Mouse (Mus musculus): ENCODE data around the gene Agfg1. TPM values are rescaled to one million over a fixed set of nuclear protein-coding genes. Genes with fewer than 3 reads are reported as not detected.
"Not testable (repeated sequence)": the region's sequence is repeated elsewhere in the genome, so short reads cannot be mapped to it uniquely, and the experiment has no call there.

Gene Agfg1
- polyA plus RNA-seq, 1 experiment from 2014 or later = 27.9 TPM

DNA sequence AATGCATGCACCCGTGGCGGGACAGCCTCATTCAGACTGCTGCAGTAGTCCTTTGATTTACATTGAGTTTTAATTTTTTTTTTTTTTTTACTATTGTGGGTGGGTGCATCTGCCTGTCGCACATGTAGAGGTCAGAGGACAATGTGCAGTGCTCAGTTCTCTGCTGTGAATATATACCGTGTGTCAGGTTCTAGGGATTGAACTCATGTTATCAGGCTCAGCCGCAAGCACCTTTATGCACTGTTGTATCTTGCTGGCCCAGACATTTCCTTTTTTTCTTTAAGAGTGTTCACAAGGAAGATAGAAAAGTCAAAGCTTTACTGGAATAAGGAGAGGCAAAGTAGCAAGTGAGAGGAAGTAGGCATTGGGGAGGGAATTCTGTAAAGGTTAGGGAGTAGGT, 16.4 kb downstream of the Agfg1 start:
- H3K4me3 ChIP-seq (replicated peaks) = no peak overlapping the region
- no peak overlapping the region for H3K4me2 ChIP-seq
- H3K9me3 ChIP-seq = no peaks in the 10 kb centered on the region
- no peak for ATAC-seq (ENCODE audit: insufficient read depth, low FRiP score, low read depth)
- no peak overlapping the region for H3K27ac ChIP-seq
- H3K27me3 ChIP-seq (replicated peaks) = no peaks in the 10 kb centered on the region
- 0 out of 2 replicates have a peak, but pooled peaks cover 2% of the 10 kb centered on the region for H3K36me3 ChIP-seq
- 78% methylated on average over 5 of the region's 5 CpGs for WGBS
- 0 out of 2 replicates have a peak, but pooled peaks cover 5% of the 10 kb centered on the region for H3K4me1 ChIP-seq
- H3K9ac ChIP-seq = no peak overlapping the region

DNA sequence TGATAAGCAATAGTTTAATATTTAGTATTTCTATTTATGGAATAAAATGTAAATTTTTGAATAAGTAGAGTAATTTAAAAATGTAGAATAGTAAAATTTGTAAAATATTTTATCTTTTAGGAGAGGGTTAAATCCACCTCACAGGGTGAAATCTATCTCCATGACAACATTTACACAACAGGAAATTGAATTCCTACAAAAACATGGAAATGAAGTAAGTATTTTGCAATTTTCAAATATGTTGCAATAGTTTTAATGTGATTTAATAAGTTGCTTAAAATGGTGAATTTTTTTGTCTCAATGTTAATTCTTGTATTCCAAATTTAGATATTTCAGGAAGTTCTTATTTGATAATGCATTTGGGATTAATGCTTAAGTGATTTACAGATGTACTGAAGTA, 19.0 kb downstream of the Agfg1 start:
- Histone ChIP-seq H3K9me3 (no peaks in the 10 kb centered on the region), H3K4me1 (no peaks in the 10 kb centered on the region), H3K4me2 (no peak overlapping the region), H3K9ac (no peak overlapping the region), H3K4me3 (replicated peaks) (no peak overlapping the region), H3K27me3 (replicated peaks) (no peaks in the 10 kb centered on the region), H3K36me3 (peaks cover 12% of the 10 kb centered on the region; the same call in 1 of the 2 replicates), H3K27ac (no peak overlapping the region)
- ATAC-seq (ENCODE audit: insufficient read depth, low FRiP score, low read depth) = no peak

DNA sequence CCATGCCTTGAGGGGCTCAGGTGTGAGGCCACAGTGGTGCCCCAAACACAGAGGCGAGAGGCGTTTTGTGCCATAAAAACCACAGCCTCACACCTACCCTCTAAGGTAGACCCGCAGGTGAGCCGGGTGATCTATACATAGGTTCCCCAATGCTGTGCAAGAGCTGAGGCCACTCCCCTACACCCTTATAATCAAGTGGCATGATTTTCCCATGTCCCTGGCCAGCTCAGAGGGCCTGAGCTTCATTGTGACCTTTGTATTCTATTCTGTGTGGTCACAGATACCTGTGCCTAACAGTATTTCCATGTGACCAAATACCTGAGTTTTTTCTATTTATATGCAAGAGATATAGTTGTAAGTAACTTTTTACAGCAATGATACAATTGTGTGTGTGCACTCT, 21.1 kb downstream of the Agfg1 start:
- Histone ChIP-seq H3K27ac (no peak overlapping the region), H3K4me3 (replicated peaks) (no peak overlapping the region), H3K4me1 (no peaks in the 10 kb centered on the region), H3K9ac (no peak overlapping the region), H3K9me3 (no peaks in the 10 kb centered on the region), H3K4me2 (no peak overlapping the region), H3K27me3 (replicated peaks) (no peaks in the 10 kb centered on the region), H3K36me3 (peaks cover 12% of the 10 kb centered on the region; the same call in 1 of the 2 replicates)
- ATAC-seq (ENCODE audit: insufficient read depth, low FRiP score, low read depth) = no peak; the same call in 1 of the 2 replicates
- WGBS = 89% methylated on average over 4 of the region's 4 CpGs

DNA sequence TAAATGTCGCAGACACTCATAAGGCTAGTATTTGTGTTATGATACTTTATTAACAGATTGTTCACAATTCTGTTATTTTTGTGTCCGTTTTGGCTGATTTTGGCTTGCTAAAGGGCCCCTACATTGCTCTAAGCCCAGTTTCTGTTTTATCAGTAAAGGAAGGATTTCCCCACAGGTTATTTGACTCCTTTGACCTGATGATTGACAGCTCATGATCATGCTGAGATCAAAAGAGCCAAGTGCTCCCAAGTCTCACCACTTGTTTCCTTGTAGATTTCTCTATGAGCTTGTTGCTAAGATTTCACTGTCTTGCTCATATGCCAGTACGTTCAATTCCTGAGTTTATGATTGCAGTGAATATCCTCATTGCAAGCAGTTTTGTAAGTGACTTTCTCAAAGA, 30.9 kb downstream of the Agfg1 start:
- no peaks in the 10 kb centered on the region for H3K27me3 ChIP-seq (replicated peaks)
- no peaks in the 10 kb centered on the region for H3K4me1 ChIP-seq
- 85% methylated on average over 3 of the region's 3 CpGs for WGBS
- H3K27ac ChIP-seq = no peak overlapping the region
- H3K9ac ChIP-seq = no peak overlapping the region
- H3K9me3 ChIP-seq = no peaks in the 10 kb centered on the region
- H3K4me2 ChIP-seq = no peak overlapping the region
- ATAC-seq (ENCODE audit: insufficient read depth, low FRiP score, low read depth) = no peak
- H3K36me3 ChIP-seq = no peaks in the 10 kb centered on the region; the same call in 1 of the 2 replicates
- no peak overlapping the region for H3K4me3 ChIP-seq (replicated peaks)

DNA sequence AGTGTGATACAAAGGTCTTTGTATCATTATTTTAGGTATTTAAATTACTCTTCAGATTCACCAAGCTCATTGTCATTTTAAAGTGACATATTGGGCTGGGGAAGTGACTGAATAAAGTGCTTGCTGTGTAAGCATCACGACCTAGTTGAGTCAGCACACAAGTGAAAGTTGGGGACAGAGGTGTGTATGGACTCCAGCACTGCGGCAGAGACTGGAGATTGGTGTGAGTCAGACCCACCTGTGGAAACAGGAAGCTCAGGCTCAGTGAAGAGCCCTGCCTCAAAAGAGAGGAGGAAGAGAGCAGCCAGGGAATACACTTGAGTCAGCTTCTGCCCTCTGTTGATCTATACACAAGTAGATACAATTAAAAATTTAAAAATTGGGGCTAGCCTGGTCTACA, 39.9 kb downstream of the Agfg1 start:
- Histone ChIP-seq H3K27me3 (replicated peaks) (no peaks in the 10 kb centered on the region), H3K36me3 (peaks cover 8% of the 10 kb centered on the region; the same call in 1 of the 2 replicates), H3K4me1 (no peaks in the 10 kb centered on the region), H3K27ac (no peak overlapping the region), H3K4me2 (no peak overlapping the region), H3K9me3 (no peaks in the 10 kb centered on the region), H3K9ac (no peak overlapping the region), H3K4me3 (replicated peaks) (no peak overlapping the region)
- no peak for ATAC-seq (ENCODE audit: insufficient read depth, low FRiP score, low read depth)
- WGBS = 73% methylated on average over 2 of the region's 2 CpGs

DNA sequence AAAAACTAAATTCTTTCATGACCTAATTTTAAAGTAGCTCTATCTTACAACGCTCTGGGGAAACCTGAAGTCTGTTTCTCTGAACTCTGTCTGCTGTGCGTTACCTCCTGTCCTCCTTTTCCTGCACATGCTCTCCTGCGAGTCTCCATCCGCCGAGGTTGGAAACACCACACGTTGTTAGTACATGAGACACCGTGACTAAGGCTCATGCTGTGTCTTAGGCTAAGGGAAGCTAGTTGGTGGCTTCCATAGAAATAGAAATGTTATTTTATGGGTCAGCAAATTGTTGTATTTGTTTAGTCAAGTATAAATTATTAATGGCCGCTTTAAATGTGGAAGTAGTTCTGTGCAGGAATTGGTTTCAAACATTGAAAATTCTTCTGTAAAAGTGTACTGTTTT, 40.9 kb downstream of the Agfg1 start:
- no peaks in the 10 kb centered on the region for H3K9me3 ChIP-seq
- no peaks in the 10 kb centered on the region for H3K4me1 ChIP-seq
- 87% methylated on average over 8 of the region's 8 CpGs for WGBS
- H3K4me2 ChIP-seq = no peak overlapping the region
- H3K9ac ChIP-seq = no peak overlapping the region
- H3K27me3 ChIP-seq (replicated peaks) = no peaks in the 10 kb centered on the region
- H3K4me3 ChIP-seq (replicated peaks) = no peak overlapping the region
- no peak overlapping the region for H3K27ac ChIP-seq
- ATAC-seq (ENCODE audit: insufficient read depth, low FRiP score, low read depth) = no peak
- H3K36me3 ChIP-seq = peaks cover 8% of the 10 kb centered on the region; the same call in 1 of the 2 replicates

DNA sequence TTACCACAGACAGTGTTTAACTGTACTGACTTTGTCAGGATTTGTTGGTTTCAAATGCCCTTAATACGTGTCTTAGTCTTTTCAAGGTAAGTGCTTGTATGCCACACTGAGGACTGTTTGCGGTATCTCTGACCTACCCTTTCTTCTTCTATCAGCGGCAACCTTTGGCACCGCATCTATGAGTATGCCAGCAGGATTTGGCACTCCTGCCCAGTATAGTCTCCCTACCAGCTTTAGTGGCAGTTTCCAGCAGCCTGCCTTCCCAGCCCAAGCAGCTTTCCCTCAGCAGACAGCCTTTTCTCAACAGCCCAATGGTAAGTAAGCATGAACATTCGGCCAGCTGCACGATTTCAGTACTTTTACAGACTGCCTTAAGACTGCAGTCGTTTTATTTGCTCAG, 54.0 kb downstream of the Agfg1 start:
- Histone ChIP-seq H3K27ac (no peak overlapping the region), H3K4me2 (no peak overlapping the region), H3K27me3 (replicated peaks) (no peaks in the 10 kb centered on the region), H3K9me3 (no peaks in the 10 kb centered on the region), H3K4me3 (replicated peaks) (no peak overlapping the region), H3K4me1 (no peaks in the 10 kb centered on the region), H3K36me3 (peaks cover 14% of the 10 kb centered on the region; the same call in 1 of the 2 replicates), H3K9ac (no peak overlapping the region)
- ATAC-seq (ENCODE audit: insufficient read depth, low FRiP score, low read depth) = no peak
- WGBS = 92% methylated on average over 7 of the region's 7 CpGs

DNA sequence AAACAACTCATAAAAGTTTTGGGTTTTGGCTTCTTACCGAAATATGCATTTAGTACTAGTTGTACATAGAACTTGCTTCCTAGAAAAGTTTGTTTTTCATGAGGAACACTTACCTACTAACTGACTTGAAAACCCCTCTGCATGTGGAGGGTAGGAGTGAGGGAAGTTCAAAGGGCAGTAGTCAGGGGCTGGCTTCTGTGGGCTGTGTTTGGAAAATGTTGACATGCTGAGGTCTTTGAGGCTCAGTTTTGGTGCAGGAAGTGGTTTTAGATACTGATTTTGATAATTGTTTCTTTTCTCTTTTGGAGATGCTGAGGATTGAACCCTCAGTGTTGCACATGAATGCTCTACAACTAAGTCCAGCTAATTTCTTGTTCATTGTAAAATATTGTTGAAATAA, 61.3 kb downstream of the Agfg1 start:
- WGBS = 92% methylated on average over 1 of the region's 1 CpGs
- H3K4me3 ChIP-seq (replicated peaks) = no peak overlapping the region
- peaks cover 14% of the 10 kb centered on the region; the same call in 1 of the 2 replicates for H3K36me3 ChIP-seq

DNA sequence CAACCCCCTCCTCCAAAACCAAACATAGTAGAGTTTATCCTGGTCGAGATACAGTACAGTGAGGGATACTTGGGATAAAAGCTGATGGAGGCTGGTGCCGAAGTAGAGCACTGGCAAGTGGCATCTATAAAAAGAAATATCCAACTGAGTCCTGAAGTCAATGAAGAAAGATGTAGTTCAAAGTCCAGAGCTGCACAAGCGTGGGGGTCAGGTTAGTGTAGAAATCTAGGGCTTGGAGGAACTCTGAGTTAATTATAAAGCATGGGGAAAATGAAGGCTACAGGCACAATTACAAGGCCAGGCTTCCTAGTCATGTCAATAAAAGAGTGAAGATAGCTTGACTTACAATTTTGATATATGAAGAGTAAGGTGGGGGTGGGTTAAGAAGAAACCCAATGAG, 61.9 kb downstream of the Agfg1 start:
- Histone ChIP-seq H3K27ac (no peak overlapping the region), H3K36me3 (peaks cover 14% of the 10 kb centered on the region; the same call in 1 of the 2 replicates), H3K27me3 (replicated peaks) (no peaks in the 10 kb centered on the region), H3K9me3 (no peaks in the 10 kb centered on the region), H3K9ac (no peak overlapping the region), H3K4me3 (replicated peaks) (no peak overlapping the region), H3K4me2 (no peak overlapping the region), H3K4me1 (no peaks in the 10 kb centered on the region)
- 90% methylated on average over 3 of the region's 3 CpGs for WGBS
- no peak for ATAC-seq (ENCODE audit: insufficient read depth, low FRiP score, low read depth)

More for the DNA sequence above, 61.3 kb downstream of the Agfg1 start:
- Histone ChIP-seq H3K9ac (no peak overlapping the region), H3K4me2 (no peak overlapping the region), H3K9me3 (no peaks in the 10 kb centered on the region), H3K27ac (no peak overlapping the region), H3K4me1 (no peaks in the 10 kb centered on the region), H3K27me3 (replicated peaks) (no peaks in the 10 kb centered on the region)
- no peak for ATAC-seq (ENCODE audit: insufficient read depth, low FRiP score, low read depth)

DNA sequence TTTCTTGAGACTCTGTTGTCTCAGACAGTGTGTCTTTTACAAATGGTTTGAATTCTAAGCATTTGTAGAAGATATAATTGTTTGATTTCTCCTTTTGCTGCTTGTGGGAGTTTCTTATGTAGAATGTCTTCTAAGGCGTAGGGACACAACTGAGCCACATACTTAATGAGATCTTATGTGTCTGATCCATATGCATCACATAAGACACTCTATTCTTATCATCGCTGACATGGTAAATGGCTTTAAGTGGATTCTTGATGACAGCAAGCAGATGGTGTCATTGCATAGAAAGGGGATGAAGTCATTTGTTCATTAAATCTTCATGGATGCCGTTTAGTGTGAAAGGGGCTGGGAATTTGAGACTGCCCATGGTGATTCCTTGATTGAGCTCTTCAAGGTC, 66.6 kb downstream of the Agfg1 start:
- H3K9ac ChIP-seq = no peak overlapping the region
- H3K4me3 ChIP-seq (replicated peaks) = no peak overlapping the region
- 0 out of 2 replicates have a peak, but pooled peaks cover 7% of the 10 kb centered on the region for H3K36me3 ChIP-seq
- 73% methylated on average over 3 of the region's 3 CpGs for WGBS
- ATAC-seq (ENCODE audit: insufficient read depth, low FRiP score, low read depth) = no peak
- no peaks in the 10 kb centered on the region for H3K9me3 ChIP-seq
- no peaks in the 10 kb centered on the region for H3K4me1 ChIP-seq
- H3K4me2 ChIP-seq = no peak overlapping the region
- H3K27ac ChIP-seq = no peak overlapping the region
- no peaks in the 10 kb centered on the region for H3K27me3 ChIP-seq (replicated peaks)

DNA sequence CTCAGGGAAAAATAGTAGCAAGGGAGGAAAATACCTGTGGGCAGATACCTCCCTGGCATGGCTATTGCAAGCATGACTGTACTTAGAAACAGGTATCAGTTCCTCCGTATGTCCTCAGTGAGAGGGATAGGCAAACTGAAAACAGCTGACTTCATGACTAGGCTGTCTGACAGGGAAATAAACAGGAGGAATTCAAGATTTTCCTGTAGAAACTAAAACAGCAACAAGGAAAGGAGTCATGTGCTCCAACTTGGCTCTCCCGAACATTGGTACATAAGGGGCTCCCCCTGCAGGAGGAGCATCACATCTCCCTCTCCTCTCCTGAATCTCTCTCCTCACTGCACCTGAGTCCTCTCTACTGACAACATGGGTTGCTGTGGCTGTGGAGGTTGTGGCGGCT, 73.7 kb downstream of the Agfg1 start, which contains the start of gene A030005L19Rik:
A030005L19Rik (plus strand) TSS at position 301 of the 400 bp plus-strand sequence.
- Histone ChIP-seq H3K27me3 (replicated peaks) (no peaks in the 10 kb centered on the region), H3K27ac (no peak within 1 kb of the TSS), H3K36me3 (no peaks in the 10 kb centered on the region), H3K9me3 (no peaks in the 10 kb centered on the region), H3K4me3 (replicated peaks) (no peak within 1 kb of the TSS), H3K4me2 (no peak within 1 kb of the TSS), H3K4me1 (no peaks in the 10 kb centered on the region), H3K9ac (no peak within 1 kb of the TSS)
- WGBS = 81% methylated on average over 3 of the region's 3 CpGs
- no peak for ATAC-seq (ENCODE audit: insufficient read depth, low FRiP score, low read depth)

DNA sequence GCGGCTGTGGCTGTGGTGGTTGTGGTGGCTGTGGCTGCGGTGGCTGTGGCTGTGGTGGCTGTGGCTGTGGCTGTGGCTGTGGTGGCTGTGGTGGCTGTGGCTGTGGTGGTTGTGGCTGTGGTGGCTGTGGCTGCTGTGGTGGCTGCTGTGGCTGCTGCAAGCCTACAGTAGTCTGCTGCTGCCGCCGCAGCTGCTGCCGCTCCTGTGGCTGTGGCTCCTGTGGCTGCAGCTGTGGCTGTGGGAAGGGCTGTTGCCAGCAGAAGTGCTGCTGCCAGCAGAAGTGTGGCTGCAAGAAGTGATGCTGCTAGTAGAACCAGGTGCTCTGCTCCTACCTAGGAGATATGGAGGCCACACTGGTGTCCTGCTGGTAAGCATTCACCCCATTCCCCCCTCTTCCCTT, 74.2 kb downstream of the Agfg1 start:
- ATAC-seq (ENCODE audit: insufficient read depth, low FRiP score, low read depth); H3K4me3 ChIP-seq (replicated peaks); H3K27me3 ChIP-seq (replicated peaks); H3K4me1 ChIP-seq; H3K27ac ChIP-seq; H3K36me3 ChIP-seq; H3K9me3 ChIP-seq; H3K9ac ChIP-seq; H3K4me2 ChIP-seq: not testable (repeated sequence)
- WGBS = 96% methylated on average over 5 of the region's 5 CpGs

DNA sequence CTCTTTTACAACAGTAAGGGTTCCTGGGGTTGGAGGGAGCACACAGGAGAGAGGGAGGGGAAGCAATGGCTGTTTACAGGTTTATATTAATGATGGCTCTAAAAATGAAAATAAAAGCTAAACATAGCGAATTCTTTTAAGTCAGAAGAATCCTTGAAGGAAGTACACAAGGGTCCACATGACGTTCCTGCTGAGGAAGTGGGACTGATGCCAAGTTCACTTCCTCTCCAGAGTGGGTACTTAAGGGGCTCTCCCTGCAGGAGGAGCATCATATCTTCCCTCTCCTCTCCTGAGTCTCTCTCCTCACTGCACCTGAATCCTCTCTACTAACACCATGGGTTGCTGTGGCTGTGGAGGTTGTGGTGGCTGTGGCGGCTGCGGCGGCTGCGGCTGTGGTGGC, 85.4 kb downstream of the Agfg1 start, which contains the start of gene A030014E15Rik:
A030014E15Rik (plus strand) TSS at position 268 of the 400 bp plus-strand sequence.
- H3K36me3 ChIP-seq = no peaks in the 10 kb centered on the region
- no peak for ATAC-seq (ENCODE audit: insufficient read depth, low FRiP score, low read depth)
- no peak within 1 kb of the TSS for H3K27ac ChIP-seq
- no peak within 1 kb of the TSS for H3K4me3 ChIP-seq (replicated peaks)
- H3K9ac ChIP-seq = no peak within 1 kb of the TSS
- H3K4me2 ChIP-seq = no peak within 1 kb of the TSS
- H3K4me1 ChIP-seq = no peaks in the 10 kb centered on the region
- WGBS = 83% methylated on average over 6 of the region's 6 CpGs
- no peaks in the 10 kb centered on the region for H3K27me3 ChIP-seq (replicated peaks)
- no peaks in the 10 kb centered on the region for H3K9me3 ChIP-seq

All from stomach, embryonic 15.5 days (tissue).